Mouse (Mus musculus) kidney, postnatal 36 days (tissue): ENCODE measurements around the gene Dcaf5.
A peak's percentile ranks its signal among the peaks of the same experiment; 100 is the strongest.

Source experiments
- DNase-seq, 2 experiments: peaks; one replicate each; pipeline ENCODE4 v3.0.0; 2021 to 2022; ENCODE audit warnings: mixed read lengths in 2 of 2

Dcaf5 gene

GRCm38 (mm10) chr12:80406650-80407049, 29.8 kb downstream of the Dcaf5 start:
- DNase-seq = peak; percentile 35 to 76

- DNase-seq = no peak
Measured at GRCm38 (mm10) chr12:80404139-80404538, 32.3 kb downstream of the Dcaf5 start.

- peak in 1 of 2 experiments; percentile 7 for DNase-seq
Measured at GRCm38 (mm10) chr12:80399147-80399546, 37.3 kb downstream of the Dcaf5 start.

- no peak for DNase-seq
Measured at GRCm38 (mm10) chr12:80396397-80396796, 40.0 kb downstream of the Dcaf5 start.

GRCm38 (mm10) chr12:80395270-80395669, 41.1 kb downstream of the Dcaf5 start:
- DNase-seq = no peak

GRCm38 (mm10) chr12:80394045-80394444, 42.4 kb downstream of the Dcaf5 start:
- DNase-seq = peak; percentile 21 to 81

GRCm38 (mm10) chr12:80389448-80389847, 47.0 kb downstream of the Dcaf5 start:
- peak; percentile 28 to 29 for DNase-seq

GRCm38 (mm10) chr12:80387326-80387725, 49.1 kb downstream of the Dcaf5 start:
- DNase-seq = no peak

GRCm38 (mm10) chr12:80385361-80385760, 51.0 kb downstream of the Dcaf5 start:
- no peak for DNase-seq

- no peak for DNase-seq
Measured at GRCm38 (mm10) chr12:80383478-80383877, 52.9 kb downstream of the Dcaf5 start.

- DNase-seq = no peak
Measured at GRCm38 (mm10) chr12:80382794-80383193, 53.6 kb downstream of the Dcaf5 start.

GRCm38 (mm10) chr12:80379831-80380457, 56.5 kb downstream of the Dcaf5 start:
- DNase-seq = no peak

- DNase-seq = no peak
Measured at GRCm38 (mm10) chr12:80379393-80379792, 57.0 kb downstream of the Dcaf5 start.

- DNase-seq = peak; percentile 29 to 39
Measured at GRCm38 (mm10) chr12:80377604-80378003, 58.8 kb downstream of the Dcaf5 start.

- no peak for DNase-seq
Measured at GRCm38 (mm10) chr12:80375721-80376120, 60.7 kb downstream of the Dcaf5 start.

- DNase-seq = no peak
Measured at GRCm38 (mm10) chr12:80374736-80375135, 61.7 kb downstream of the Dcaf5 start.

- DNase-seq = no peak
Measured at GRCm38 (mm10) chr12:80372946-80373345, 63.5 kb downstream of the Dcaf5 start.

- DNase-seq = no peak
Measured at GRCm38 (mm10) chr12:80367227-80367626, 69.2 kb downstream of the Dcaf5 start.

GRCm38 (mm10) chr12:80366004-80366480, 70.4 kb downstream of the Dcaf5 start:
- DNase-seq = peak; percentile 32 to 46

- DNase-seq = no peak
Measured at GRCm38 (mm10) chr12:80365345-80365744, 71.1 kb downstream of the Dcaf5 start.

GRCm38 (mm10) chr12:80361655-80362054, 74.7 kb downstream of the Dcaf5 start:
- no peak for DNase-seq

- DNase-seq = no peak
Measured at GRCm38 (mm10) chr12:80360321-80360720, 76.1 kb downstream of the Dcaf5 start.

- peak in 1 of 2 experiments; percentile 45 for DNase-seq
Measured at GRCm38 (mm10) chr12:80344777-80345231, 91.6 kb downstream of the Dcaf5 start.

- no peak for DNase-seq
Measured at GRCm38 (mm10) chr12:80340936-80341335, 95.5 kb downstream of the Dcaf5 start.

- no peak for DNase-seq
Measured at GRCm38 (mm10) chr12:80334162-80334561, 102.2 kb downstream of the Dcaf5 start.
